Mouse (Mus musculus): ENCODE data around the gene Slc7a3. TPM values are rescaled to one million over a fixed set of nuclear protein-coding genes. Genes with fewer than 3 reads are reported as not detected.

The Slc7a3 gene
- 0.48 and 0.67 TPM in 2 replicates for polyA plus RNA-seq (2015; fragmentation: Nextera tagmentation; extraction: Ambion mirVana)

DNA sequence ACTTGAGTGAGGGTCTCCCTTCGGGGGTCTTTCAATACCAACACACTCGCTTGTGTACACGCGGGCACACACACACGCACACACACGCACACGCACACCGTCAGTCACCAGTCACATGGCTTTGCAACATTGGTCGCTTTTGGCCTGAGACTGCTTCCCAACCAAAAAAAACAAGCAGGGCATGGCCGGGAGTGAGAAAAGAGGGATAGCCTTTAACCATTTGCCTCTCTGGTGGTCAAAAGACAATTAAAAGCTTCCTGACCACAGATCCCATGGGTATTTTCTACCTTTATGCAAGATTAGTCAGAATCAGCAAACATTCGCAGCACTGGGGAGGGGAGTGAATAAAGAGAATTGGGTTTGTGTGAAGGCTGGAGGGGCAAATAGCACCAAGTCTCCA is at the start of gene Slc7a3:
Slc7a3 (minus strand) TSS at position 101 of the 400 bp plus-strand sequence.

DNA sequence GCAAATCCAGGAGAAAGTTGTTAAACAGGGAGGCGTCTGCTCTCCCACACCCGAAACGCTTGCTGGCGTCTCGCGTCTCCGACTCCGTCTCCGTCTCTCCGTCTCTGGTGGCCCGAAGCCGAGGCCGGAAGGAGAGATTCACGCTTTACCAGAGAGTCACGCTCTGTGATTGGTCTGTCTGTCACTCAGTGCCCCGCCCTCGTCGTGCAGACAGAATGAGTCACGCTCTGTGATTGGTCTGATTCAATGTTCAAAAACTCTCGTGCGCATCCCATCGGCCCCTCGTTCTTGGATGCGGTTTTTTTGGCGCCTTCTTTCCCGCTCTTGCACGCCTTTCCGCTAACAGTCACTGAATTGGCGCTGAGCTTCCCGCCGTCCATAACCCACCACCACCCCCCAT is 26.3 kb downstream of the Slc7a3 start, which contains the start of gene Tex11:
Tex11 (minus strand) TSS at position 127 of the 400 bp plus-strand sequence.

Other genes starting within 250 kb of the Slc7a3 start
- gene Tex11, start 26.4 kb downstream of the Slc7a3 start, polyA plus RNA-seq (2015; fragmentation: Nextera tagmentation; extraction: Ambion mirVana), result 0.05 and 0.11 TPM in 2 replicates
- gene Snx12, start 136.5 kb upstream of the Slc7a3 start, polyA plus RNA-seq (2015; fragmentation: Nextera tagmentation; extraction: Ambion mirVana), result 59.2 and 62.9 TPM in 2 replicates
- 1.6 and 1.8 TPM in 2 replicates for gene Foxo4, start 168.5 kb upstream of the Slc7a3 start, polyA plus RNA-seq (2015; fragmentation: Nextera tagmentation; extraction: Ambion mirVana)
- not detected in 2 replicates for gene Gm614, start 178.0 kb upstream of the Slc7a3 start, polyA plus RNA-seq (2015; fragmentation: Nextera tagmentation; extraction: Ambion mirVana)
- 3.9 and 11.7 TPM in 2 replicates for gene Il2rg, start 182.2 kb upstream of the Slc7a3 start, polyA plus RNA-seq (2015; fragmentation: Nextera tagmentation; extraction: Ambion mirVana)
- not detected in 2 replicates for gene Gm20489, start 183.0 kb upstream of the Slc7a3 start, polyA plus RNA-seq (2015; fragmentation: Nextera tagmentation; extraction: Ambion mirVana)
- gene Med12, start 188.0 kb upstream of the Slc7a3 start, polyA plus RNA-seq (2015; fragmentation: Nextera tagmentation; extraction: Ambion mirVana), result 12.9 and 15.4 TPM in 2 replicates
- gene Nlgn3, start 213.1 kb upstream of the Slc7a3 start, polyA plus RNA-seq (2015; fragmentation: Nextera tagmentation; extraction: Ambion mirVana), result 1.2 and 1.5 TPM in 2 replicates